Mouse (Mus musculus) cortical plate, adult 2 months (tissue): Measurements from ENCODE around the gene Ociad1.

ENCODE experiments used
- CTCF ChIP-seq: fragments of 200-500 bp; IDR thresholded peaks from 2 replicates; pipeline ENCODE4 v1.5.1; 2011; ENCODE audit warnings: mild to moderate bottlenecking, control low read depth, low read length; ENCODE audit not compliant: insufficient read depth; ENCODE audit errors: extremely low read depth
- POLR2A ChIP-seq: fragments of 200-500 bp; IDR thresholded peaks from 2 replicates; pipeline ENCODE4 v1.6.1; 2011; ENCODE audit warnings: mild to moderate bottlenecking, low read length, control low read depth; ENCODE audit not compliant: insufficient read depth; ENCODE audit errors: extremely low read depth

- TF ChIP-seq POLR2A (no peak), CTCF (no peak)
These were observed 61.4 kb downstream of the Ociad1 start for GRCm38 (mm10) chr5:73353978-73354377.
